Comparison of ENCODE assay signal across 51 mouse cellular contexts in the genomic region with DNA sequence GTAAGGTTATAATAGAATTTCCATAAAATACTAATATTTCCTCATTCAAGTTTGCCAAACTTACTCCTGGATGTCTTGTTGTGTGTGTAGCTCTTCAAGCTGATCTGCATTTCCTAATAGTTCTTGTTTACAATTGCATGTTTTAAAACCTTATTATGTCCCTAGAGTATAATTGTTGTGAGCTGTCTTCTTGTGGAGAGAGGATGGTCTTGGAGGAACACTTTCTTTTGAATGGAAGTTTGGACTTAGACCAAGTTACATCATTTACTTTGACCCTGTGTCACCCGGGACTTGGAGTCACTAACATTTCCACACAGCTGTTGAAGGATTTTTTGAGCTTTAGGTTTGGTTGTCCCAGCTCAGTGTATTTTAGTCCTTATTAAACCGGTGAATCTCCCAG. TPM values are rescaled to one million over a fixed set of nuclear protein-coding genes. Genes with fewer than 3 reads are reported as not detected.
"Had no signal": no experiment of that assay in that cellular context is flagged by ENCODE, and none has a peak within 500 bp of the region (broad histone marks: within the 10 kb centered on the region; RNA-seq: fewer than 3 reads in every experiment).

A gene (minus strand): TSS at position 101 of the 400 bp plus-strand sequence.
A gene (minus strand): TSS at position 191 of the 400 bp plus-strand sequence.

- ATAC-seq: hindbrain, embryonic 16.5 days; hindbrain, postnatal 0 days; inflammation-experienced regulatory T-cells, adult 6 months; intestine, embryonic 15.5 days; intestine, embryonic 16.5 days; intestine, postnatal 0 days had no signal

- DNase-seq: heart, postnatal 10 days; heart, postnatal 14 days; heart, postnatal 36 days; heart, postnatal 4 days; kidney, adult 11 months; kidney, adult 18-20 months; kidney, adult 2 months; kidney, adult 8-10 months; kidney, adult 9 months; kidney, postnatal 10 days; kidney, postnatal 14 days; kidney, postnatal 25 days; kidney, postnatal 36 days; kidney, postnatal 4 days; layer of hippocampus, adult 9-11 months; layer of hippocampus, postnatal 36 days had no signal

RNA-seq across cellular contexts. Expression of the first gene that starts in this region (rescaled TPM):
- total RNA-seq: heart, postnatal 10 days; heart, postnatal 14 days; heart, postnatal 25 days; heart, postnatal 36 days; heart, postnatal 4 days; hematopoietic stem cell, adult 5-6 weeks; hindbrain, postnatal 0 days; layer of hippocampus, adult 18-20 months; layer of hippocampus, adult 2 months; layer of hippocampus, adult 8-10 months; layer of hippocampus, postnatal 10 days; layer of hippocampus, postnatal 14 days; layer of hippocampus, postnatal 25 days; layer of hippocampus, postnatal 36 days; left cerebral cortex, adult 18-20 months; left cerebral cortex, adult 2 months had no signal
- polyA plus RNA-seq: heart, embryonic 11.5 days; heart, embryonic 12.5 days; heart, embryonic 13.5 days; heart, embryonic 14.5 days; heart, embryonic 15.5 days; heart, embryonic 16.5 days; heart, postnatal 0 days; hindbrain, embryonic 10.5 days; hindbrain, embryonic 11.5 days; hindbrain, embryonic 12.5 days; hindbrain, embryonic 13.5 days; hindbrain, embryonic 14.5 days; hindbrain, embryonic 15.5 days; hindbrain, embryonic 16.5 days; hindbrain, postnatal 0 days; inflammation-experienced regulatory T-cells, adult 6 months; intestine, embryonic 14.5 days; intestine, embryonic 15.5 days; intestine, embryonic 16.5 days; intestine, postnatal 0 days; kidney, adult 2 months; kidney, embryonic 14.5 days; kidney, embryonic 15.5 days; kidney, embryonic 16.5 days; kidney, postnatal 0 days; large intestine, adult 2 months had no signal

RNA-seq across cellular contexts. Expression of the second gene that starts in this region (rescaled TPM):
- total RNA-seq: heart, postnatal 10 days; heart, postnatal 14 days; heart, postnatal 25 days; heart, postnatal 36 days; heart, postnatal 4 days; hematopoietic stem cell, adult 5-6 weeks; hindbrain, postnatal 0 days; layer of hippocampus, adult 18-20 months; layer of hippocampus, adult 2 months; layer of hippocampus, adult 8-10 months; layer of hippocampus, postnatal 10 days; layer of hippocampus, postnatal 14 days; layer of hippocampus, postnatal 25 days; layer of hippocampus, postnatal 36 days; left cerebral cortex, adult 18-20 months; left cerebral cortex, adult 2 months had no signal
- polyA plus RNA-seq: heart, embryonic 11.5 days; heart, embryonic 12.5 days; heart, embryonic 13.5 days; heart, embryonic 14.5 days; heart, embryonic 15.5 days; heart, embryonic 16.5 days; heart, postnatal 0 days; hindbrain, embryonic 10.5 days; hindbrain, embryonic 11.5 days; hindbrain, embryonic 12.5 days; hindbrain, embryonic 13.5 days; hindbrain, embryonic 14.5 days; hindbrain, embryonic 15.5 days; hindbrain, embryonic 16.5 days; hindbrain, postnatal 0 days; inflammation-experienced regulatory T-cells, adult 6 months; intestine, embryonic 14.5 days; intestine, embryonic 15.5 days; intestine, embryonic 16.5 days; intestine, postnatal 0 days; kidney, adult 2 months; kidney, embryonic 14.5 days; kidney, embryonic 15.5 days; kidney, embryonic 16.5 days; kidney, postnatal 0 days; large intestine, adult 2 months had no signal
